Comparison of ENCODE assay signal across 8 mouse cellular contexts in genomic region chr19:43495846-43496245, GRCm38 (mm10). TPM values are rescaled to one million over a fixed set of nuclear protein-coding genes. Genes with fewer than 3 reads are reported as not detected.
DNase-seq lines count a peak whose midpoint lies in the region; ATAC-seq lines count a peak whose summit lies in the region.

No protein-coding gene starts in this region.

- no peaks in the 10 kb centered on the region for H3K9me3 ChIP-seq in hindbrain, embryonic 11.5 days (ENCODE audit: control insufficient read depth, low read length)

- H3K4me1 ChIP-seq in hindbrain, embryonic 11.5 days (replicated peaks; ENCODE audit: control insufficient read depth, insufficient read depth, low read length), result no peaks in the 10 kb centered on the region

- peaks cover 3% of the 10 kb centered on the region; the same call in 1 of the 2 replicates for H3K36me3 ChIP-seq in hindbrain, embryonic 11.5 days (ENCODE audit: control insufficient read depth, insufficient read depth, low read length)

- no peak overlapping the region for H3K9ac ChIP-seq in hindbrain, embryonic 11.5 days (ENCODE audit: low read depth, low read length)

- no peak overlapping the region for H3K27ac ChIP-seq in hindbrain, embryonic 11.5 days (ENCODE audit: low read depth, low read length)

- H3K27me3 ChIP-seq in hindbrain, embryonic 11.5 days (ENCODE audit: control insufficient read depth, insufficient read depth, low read length), result no peaks in the 10 kb centered on the region

- peak; percentile 62; the same call in 1 of the 2 replicates for ATAC-seq in erythroid progenitor cell, adult 5-6 weeks (replicated peaks; ENCODE audit: low FRiP score, poor library complexity, severe bottlenecking)
- no peak for ATAC-seq in hindbrain, embryonic 11.5 days (ENCODE audit: low FRiP score)

- H3K4me2 ChIP-seq in hindbrain, embryonic 11.5 days (replicated peaks; ENCODE audit: low read depth, low read length), result no peak overlapping the region

- DNase-seq in gastrocnemius, adult 18-20 months (ENCODE audit: low spot score), result peak; percentile 77
- no peak for DNase-seq in gastrocnemius, postnatal 25 days
- peak; percentile 82 for DNase-seq in adipocyte (ENCODE audit: low spot score)
- peak; percentile 79 for DNase-seq in hindbrain, embryonic 11.5 days (ENCODE audit: low spot score)
- DNase-seq in left cerebral cortex, adult 18-20 months (ENCODE audit: low spot score in 2 of 2), result peak; percentile 51 to 61
- peak; percentile 71 for DNase-seq in lung, postnatal 36 days
- peak; percentile 27 to 42 for DNase-seq in right cerebral cortex, postnatal 36 days (ENCODE audit: low spot score in 2 of 2)

- H3K4me3 ChIP-seq in hindbrain, embryonic 11.5 days (ENCODE audit: low read depth, low read length), result no peak overlapping the region

- 21% methylated on average over 5 of the region's 5 CpGs for WGBS in hindbrain, embryonic 11.5 days

RNA-seq across cellular contexts. Expression of gene Got1, which starts 28.6 kb away (rescaled TPM):
- total RNA-seq in gastrocnemius, adult 18-20 months (2021), result 100 to 1,000 TPM; 394 to 432 TPM
- total RNA-seq in gastrocnemius, postnatal 25 days (2021), result 100 to 1,000 TPM; 350 to 495 TPM
- total RNA-seq in erythroid progenitor cell, adult 5-6 weeks (2015; ENCODE audit: low replicate concordance), result 6.8 and 9.6 TPM in 2 replicates
- 6.4 TPM in 1 of 2 replicates, not detected in the other for total RNA-seq in erythroid progenitor cell, adult 5-6 weeks (2017; ENCODE audit: low replicate concordance)
- 51.0 and 53.4 TPM in 2 replicates for polyA plus RNA-seq in hindbrain, embryonic 11.5 days (2014; fragmentation: Nextera tagmentation; extraction: Ambion mirVana)
- total RNA-seq in left cerebral cortex, adult 18-20 months (2021), result 100 to 1,000 TPM; 407 to 417 TPM

RNA-seq across cellular contexts. Expression of gene Cnnm1, which starts 55.6 kb away (rescaled TPM):
- total RNA-seq in gastrocnemius, adult 18-20 months (2021), result under 1 TPM in 1 of 2 experiments, not detected in 1; 0.12 TPM
- under 1 TPM in 1 of 2 experiments, not detected in 1; 0.05 TPM for total RNA-seq in gastrocnemius, postnatal 25 days (2021)
- not detected in 2 replicates for total RNA-seq in erythroid progenitor cell, adult 5-6 weeks (2015; ENCODE audit: low replicate concordance)
- total RNA-seq in erythroid progenitor cell, adult 5-6 weeks (2017; ENCODE audit: low replicate concordance), result not detected in 2 replicates
- 0.39 and 1.1 TPM in 2 replicates for polyA plus RNA-seq in hindbrain, embryonic 11.5 days (2014; fragmentation: Nextera tagmentation; extraction: Ambion mirVana)
- total RNA-seq in left cerebral cortex, adult 18-20 months (2021), result 100 to 1,000 TPM; 104 to 106 TPM

Comparison
In these comparisons a context has a peak if more than half of its experiments do, and no peak if none do; other contexts are left out.
1. RNA of gene Got1, which starts 28.6 kb away (total RNA-seq): 350 to 495 TPM in gastrocnemius, postnatal 25 days, 394 to 432 TPM in gastrocnemius, adult 18-20 months and 407 to 417 TPM in left cerebral cortex, adult 18-20 months; 6.4 to 9.6 TPM in erythroid progenitor cell, adult 5-6 weeks; every median in the first group is over 10 times any median in the second.
2. RNA of gene Cnnm1, which starts 55.6 kb away (total RNA-seq): 104 to 106 TPM in left cerebral cortex, adult 18-20 months; 0.12 TPM in gastrocnemius, adult 18-20 months, 0.05 TPM in gastrocnemius, postnatal 25 days and not detected in erythroid progenitor cell, adult 5-6 weeks; every median in the first group is over 10 times any median in the second.